Comparison of ENCODE assay signal across 22 mouse cellular contexts in genomic region chr13:112479926-112480325, GRCm38 (mm10). TPM values are rescaled to one million over a fixed set of nuclear protein-coding genes. Genes with fewer than 3 reads are reported as not detected.
DNase-seq lines count a peak whose midpoint lies in the region; ATAC-seq and TF ChIP-seq lines count a peak whose summit lies in the region.
"Had no signal": no experiment of that assay in that cellular context is flagged by ENCODE, and none has a peak within 500 bp of the region (broad histone marks: within the 10 kb centered on the region; RNA-seq: fewer than 3 reads in every experiment).

No protein-coding gene starts in this region.

- in situ Hi-C loops in CH12.LX (cut with MboI; ENCODE audit: low pct_ligation_motif_present, low pct_unique_long_range_greater_than_20kb, low sequenced_read_pairs) = no loop called here

- TF ChIP-seq EP300 in CH12.LX (IDR thresholded peaks at IDR 0.05; ENCODE audit: low read length) = no peak

- no peak overlapping the region for H3K27ac ChIP-seq in heart, embryonic 10.5 days
- H3K27ac ChIP-seq in CH12.LX (ENCODE audit: insufficient read depth, low read depth) = 0 out of 2 replicates have a peak overlapping the region, but pooled peaks have one; percentile 4
- H3K27ac ChIP-seq in liver, embryonic 12.5 days = no peak overlapping the region

- H3K27me3 ChIP-seq in heart, embryonic 10.5 days (ENCODE audit: insufficient read depth, poor library complexity, severe bottlenecking) = no peaks in the 10 kb centered on the region
- no peaks in the 10 kb centered on the region for H3K27me3 ChIP-seq in megakaryocyte, embryonic 14.5 days (replicated peaks)
- H3K27me3 ChIP-seq in CH12.LX (replicated peaks) (no peaks in the 10 kb centered on the region), myocyte (ENCODE audit: control insufficient read depth, insufficient read depth, insufficient read length) (no peaks in the 10 kb centered on the region)
- no peaks in the 10 kb centered on the region for H3K27me3 ChIP-seq in liver, embryonic 12.5 days (replicated peaks)
- H3K27me3 ChIP-seq: Patski had no signal

- no peak overlapping the region for H3K9ac ChIP-seq in CH12.LX (ENCODE audit: insufficient read depth, low read depth)
- no peak overlapping the region for H3K9ac ChIP-seq in liver, embryonic 12.5 days

- TF ChIP-seq RAD21 in CH12.LX (IDR thresholded peaks at IDR 0.05; ENCODE audit: low read depth, low read length) = no peak

- ATAC-seq in megakaryocyte, adult 5-6 weeks (ENCODE audit: poor library complexity, severe bottlenecking) = no peak
- ATAC-seq in liver, embryonic 12.5 days = no peak
- ATAC-seq: activated CD4-positive, CD25-positive, alpha-beta regulatory T cell, adult 4 months; CD4-positive, CD25-positive, alpha-beta regulatory T cell, adult 4 months; Patski had no signal

- no peaks in the 10 kb centered on the region for H3K4me1 ChIP-seq in heart, embryonic 10.5 days
- H3K4me1 ChIP-seq in megakaryocyte, embryonic 14.5 days = peaks cover 7% of the 10 kb centered on the region; the same call in 1 of the 2 replicates
- peaks cover 0 to 6% of the 10 kb centered on the region in 2 experiments; a peak in 1 of 4 replicates for H3K4me1 ChIP-seq in CH12.LX (ENCODE audit: control insufficient read depth in 1 of 2, insufficient read depth in 2 of 2)
- H3K4me1 ChIP-seq in liver, embryonic 12.5 days = no peaks in the 10 kb centered on the region

- peaks cover 77% of the 10 kb centered on the region for H3K36me3 ChIP-seq in heart, embryonic 10.5 days
- H3K36me3 ChIP-seq in megakaryocyte, embryonic 14.5 days (replicated peaks; ENCODE audit: low read length) = peaks cover 95% of the 10 kb centered on the region
- H3K36me3 ChIP-seq in CH12.LX (replicated peaks in 1 of 2; ENCODE audit: control insufficient read depth in 1 of 2, insufficient read depth in 1 of 2, low read length in 1 of 2) (peaks cover 43 to 69% of the 10 kb centered on the region in 2 experiments), myocyte (ENCODE audit: control insufficient read depth, insufficient read depth) (peaks cover 45% of the 10 kb centered on the region)
- peaks cover 39% of the 10 kb centered on the region for H3K36me3 ChIP-seq in liver, embryonic 12.5 days

- H3K79me2 ChIP-seq in CH12.LX (replicated peaks; ENCODE audit: control insufficient read depth, extremely low read depth, insufficient read depth, poor library complexity, severe bottlenecking) = no peaks in the 10 kb centered on the region
- H3K79me2 ChIP-seq in myocyte (ENCODE audit: control insufficient read depth, insufficient read depth) = no peaks in the 10 kb centered on the region

- H3ac ChIP-seq in myocyte (ENCODE audit: control insufficient read depth, insufficient read length) = no peak overlapping the region

- no peak overlapping the region for H3K4me3 ChIP-seq in heart, embryonic 10.5 days
- H3K4me3 ChIP-seq in megakaryocyte, embryonic 14.5 days (replicated peaks) = peak overlapping the region; percentile 7
- H3K4me3 ChIP-seq in CH12.LX (replicated peaks in 1 of 3; ENCODE audit: low read depth in 2 of 3, low read length in 2 of 3, poor library complexity in 1 of 3) (no peak overlapping the region), myocyte (no peak overlapping the region)
- no peak overlapping the region for H3K4me3 ChIP-seq in liver, embryonic 12.5 days

- 94% methylated on average over 15 of the region's 15 CpGs for WGBS in heart, embryonic 10.5 days
- WGBS in liver, embryonic 12.5 days (ENCODE audit: insufficient replicate concordance) = 82% methylated on average over 15 of the region's 15 CpGs

- peak; percentile 84 for DNase-seq in heart, adult 11 months
- no peak for DNase-seq in heart, embryonic 10.5 days (ENCODE audit: low spot score)
- DNase-seq in CH12.LX (ENCODE audit: extremely low read depth) = no peak
- no peak for DNase-seq in gastrocnemius, adult 8-10 months (ENCODE audit: low spot score in 2 of 2)
- DNase-seq: adrenal gland, adult 2 months; adrenal gland, adult 8-10 months; adrenal gland, postnatal 10 days; adrenal gland, postnatal 14 days; adrenal gland, postnatal 25 days; adrenal gland, postnatal 36 days; B cell, adult 2 months; cerebellum, adult 11 months; cerebellum, adult 11-12 months; cerebellum, adult 18-20 months had no signal

- H3K4me2 ChIP-seq in CH12.LX (ENCODE audit: insufficient read depth, low read depth, poor library complexity, severe bottlenecking) (no peak overlapping the region), myocyte (ENCODE audit: low read depth) (no peak overlapping the region)
- no peak overlapping the region for H3K4me2 ChIP-seq in liver, embryonic 12.5 days

- dilution Hi-C loops in CH12.LX (cut with MboI; ENCODE audit: extremely low pct_ligation_motif_present, extremely low pct_unique_long_range_greater_than_20kb, low sequenced_read_pairs) = no loop called here

- TF ChIP-seq CTCF in CH12.LX (conservative IDR thresholded peaks at IDR 0.05 in 1 of 2, IDR thresholded peaks at IDR 0.05 in 1 of 2; ENCODE audit: low read depth in 2 of 2, low read length in 2 of 2) = no peak

- H3K9me3 ChIP-seq in heart, embryonic 10.5 days = peaks cover 4% of the 10 kb centered on the region; the same call in 1 of the 2 replicates
- peaks cover 7% of the 10 kb centered on the region; the same call in 1 of the 2 replicates for H3K9me3 ChIP-seq in megakaryocyte, embryonic 14.5 days
- peaks cover 10% of the 10 kb centered on the region for H3K9me3 ChIP-seq in CH12.LX (replicated peaks; ENCODE audit: low read length)
- H3K9me3 ChIP-seq in liver, embryonic 12.5 days (replicated peaks) = no peaks in the 10 kb centered on the region
- H3K9me3 ChIP-seq: G1E had no signal

- TF ChIP-seq POLR2A in CH12.LX (IDR thresholded peaks at IDR 0.05; ENCODE audit: low read depth, low read length) (no peak), myocyte (IDR thresholded peaks at IDR 0.05; ENCODE audit: insufficient read length, low read depth) (peak; percentile 37)

TF ChIP-seq in CH12.LX, 34 proteins besides CTCF, POLR2A, EP300 and RAD21:
- no peak for TF ChIP-seq ELF1 (IDR thresholded peaks at IDR 0.05; ENCODE audit: low read depth, low read length)
- no peak for TF ChIP-seq CHD1 (IDR thresholded peaks at IDR 0.05; ENCODE audit: low read depth, low read length)
- no peak for TF ChIP-seq TBP (conservative IDR thresholded peaks at IDR 0.05; ENCODE audit: low read depth, low read length)
- no peak for TF ChIP-seq PAX5 (IDR thresholded peaks at IDR 0.05; ENCODE audit: low read length)
- TF ChIP-seq TCF12 (IDR thresholded peaks at IDR 0.05; ENCODE audit: low read depth, low read length) = no peak
- no peak for TF ChIP-seq E2F4 (IDR thresholded peaks at IDR 0.05; ENCODE audit: insufficient replicate concordance, low read depth, low read length)
- TF ChIP-seq JUN (IDR thresholded peaks at IDR 0.05; ENCODE audit: insufficient read depth, low read depth, low read length) = no peak
- no peak for TF ChIP-seq ETS1 (conservative IDR thresholded peaks at IDR 0.05; ENCODE audit: low read depth, low read length)
- no peak for TF ChIP-seq ZNF384 (IDR thresholded peaks at IDR 0.05; ENCODE audit: low read depth, low read length)
- TF ChIP-seq SIN3A (IDR thresholded peaks at IDR 0.05; ENCODE audit: low read length) = no peak
- no peak for TF ChIP-seq GABPA (IDR thresholded peaks at IDR 0.05; ENCODE audit: insufficient replicate concordance, low read depth, low read length)
- TF ChIP-seq NRF1 (IDR thresholded peaks at IDR 0.05; ENCODE audit: low read depth, low read length) = no peak
- no peak for TF ChIP-seq HCFC1 (IDR thresholded peaks at IDR 0.05; ENCODE audit: low read depth, low read length)
- no peak for TF ChIP-seq BHLHE40 (IDR thresholded peaks at IDR 0.05; ENCODE audit: low read depth, low read length)
- TF ChIP-seq USF1 (IDR thresholded peaks at IDR 0.05; ENCODE audit: low read depth, low read length) = no peak
TF ChIP-seq in CH12.LX: peak in this region for 0.

TF ChIP-seq in myocyte, 11 proteins besides CTCF, POLR2A, EP300 and RAD21:
- TF ChIP-seq MYOD1 (IDR thresholded peaks at IDR 0.05; ENCODE audit: control insufficient read depth in 1 of 3, insufficient read length in 2 of 3, low read depth in 2 of 3) (no peak), POLR2AphosphoS2 (IDR thresholded peaks at IDR 0.05; ENCODE audit: insufficient read length, low read depth) (peak; percentile 57), SRF (IDR thresholded peaks at IDR 0.05; ENCODE audit: control insufficient read depth, insufficient read length, low read depth) (no peak), TCF3 (IDR thresholded peaks at IDR 0.05; ENCODE audit: insufficient read length, low read depth) (no peak)

RNA-seq across cellular contexts. Expression of gene Il6st, which starts 16.1 kb away (rescaled TPM):
- 32.3 and 55.6 TPM in 2 replicates for polyA plus RNA-seq in heart, embryonic 10.5 days (2016; fragmentation: Nextera tagmentation; extraction: Ambion mirVana)
- 0.86 and 2.2 TPM in 2 replicates for polyA plus RNA-seq in megakaryocyte, embryonic 14.5 days (2012; ENCODE audit: insufficient read depth, low replicate concordance)
- total RNA-seq in megakaryocyte, adult 5-6 weeks (2015) = 77.4 and 84.3 TPM in 2 replicates
- total RNA-seq in megakaryocyte, adult 5-6 weeks (2017) = 94.6 and 108 TPM in 2 replicates
- 6.5 and 7.6 TPM in 2 replicates for total RNA-seq in CH12.LX (2012; rRNA removed)
- total RNA-seq in CH12.LX (2014; rRNA removed) = 3.5 and 3.8 TPM in 2 replicates
- polyA plus RNA-seq in CH12.LX (2012; ENCODE audit: insufficient read length, low read depth) = 5.7 and 6.3 TPM in 2 replicates
- polyA plus RNA-seq in myocyte (2012; fragmentation: generic; extraction: Trizol) = 50.6 TPM
- total RNA-seq in gastrocnemius, adult 8-10 months (2022) = 100 to 1,000 TPM; 158 to 222 (median 193) TPM
- polyA plus RNA-seq in liver, embryonic 12.5 days (2016; fragmentation: Nextera tagmentation; extraction: Ambion mirVana) = 10.1 and 11.1 TPM in 2 replicates
